Mouse (Mus musculus) inflammation-experienced regulatory T-cells, adult 16 weeks (primary cell): ENCODE measurements around the gene Rnf167. TPM values are rescaled to one million over a fixed set of nuclear protein-coding genes. Genes with fewer than 3 reads are reported as not detected.

Source experiments
- polyA plus RNA-seq: library from polyadenylated mRNA; unstranded; fragments of 100-300 nt; shearing (Covaris generic); gene quantifications from one replicate; pipeline ENCODE4 v1.2.1, GENCODE M21; 2017

Rnf167 gene
- 466 TPM for polyA plus RNA-seq

GRCm38 (mm10) chr11:70646691-70647650 lies at the start of gene Rnf167, which contains the start of gene Slc25a11:
TSS of gene Rnf167 (plus strand) at chr11:70647235.
TSS of gene Slc25a11 (minus strand) at chr11:70647479.

GRCm38 (mm10) chr11:70615516-70616093 lies 31.4 kb upstream of the Rnf167 start, which contains the start of gene 4930544D05Rik:
TSS of gene 4930544D05Rik (plus strand) at chr11:70615848.

GRCm38 (mm10) chr11:70619101-70619500 lies 27.9 kb upstream of the Rnf167 start, which contains the start of gene Chrne:
TSS of gene Chrne (minus strand) at chr11:70619216.

GRCm38 (mm10) chr11:70638714-70639278 lies 8.2 kb upstream of the Rnf167 start, which contains the start of gene Gp1ba:
TSS of gene Gp1ba (plus strand) at chr11:70639122.

GRCm38 (mm10) chr11:70654198-70654922 lies 7.3 kb downstream of the Rnf167 start, which contains the start of gene Pfn1:
TSS of gene Pfn1 (minus strand) at chr11:70654644.

GRCm38 (mm10) chr11:70656964-70657363 lies 9.9 kb downstream of the Rnf167 start, which contains the start of gene Eno3:
TSS of gene Eno3 (plus strand) at chr11:70657202.

GRCm38 (mm10) chr11:70668771-70669505 lies 21.9 kb downstream of the Rnf167 start, which contains the start of gene Spag7:
TSS of gene Spag7 (minus strand) at chr11:70669416.

GRCm38 (mm10) chr11:70687601-70688199 lies 40.7 kb downstream of the Rnf167 start, which contains the start of gene Camta2:
TSS of gene Camta2 (minus strand) at chr11:70688105.

GRCm38 (mm10) chr11:70699722-70700556 lies 52.9 kb downstream of the Rnf167 start, which contains the start of the genes Inca1 and Kif1c:
TSS of gene Inca1 (minus strand) at chr11:70700155.
TSS of gene Kif1c (plus strand) at chr11:70700548.

Other genes with a start within 250 kb of the Rnf167 start
- 11.3 TPM for gene Pelp1, start 237.2 kb upstream of the Rnf167 start, polyA plus RNA-seq
- 168 TPM for gene Arrb2, start 214.6 kb upstream of the Rnf167 start, polyA plus RNA-seq
- gene Med11, start 195.3 kb upstream of the Rnf167 start, polyA plus RNA-seq = 81.3 TPM
- 0.60 TPM for gene Zmynd15, start 187.8 kb upstream of the Rnf167 start, polyA plus RNA-seq
- gene Cxcl16, start 187.3 kb upstream of the Rnf167 start, polyA plus RNA-seq = 0.43 TPM
- 2.6 TPM for gene Tm4sf5, start 142.0 kb upstream of the Rnf167 start, polyA plus RNA-seq
- not detected for gene Vmo1, start 132.6 kb upstream of the Rnf167 start, polyA plus RNA-seq
- gene Gltpd2, start 128.0 kb upstream of the Rnf167 start, polyA plus RNA-seq = not detected
- gene Psmb6, start 121.9 kb upstream of the Rnf167 start, polyA plus RNA-seq = 402 TPM
- gene Gm40193, start 114.3 kb upstream of the Rnf167 start, polyA plus RNA-seq = not detected
- 7.0 TPM for gene Pld2, start 107.2 kb upstream of the Rnf167 start, polyA plus RNA-seq
- gene Mink1, start 84.4 kb upstream of the Rnf167 start, polyA plus RNA-seq = 9.0 TPM
- gene 4930544D05Rik, start 31.4 kb upstream of the Rnf167 start, polyA plus RNA-seq = 0.52 TPM
- 0.65 TPM for gene Chrne, start 28.0 kb upstream of the Rnf167 start, polyA plus RNA-seq
- gene Gp1ba, start 8.1 kb upstream of the Rnf167 start, polyA plus RNA-seq = 0.21 TPM
- 190 TPM for gene Slc25a11, start 244 bp downstream of the Rnf167 start, polyA plus RNA-seq
- 4,689 TPM for gene Pfn1, start 7.4 kb downstream of the Rnf167 start, polyA plus RNA-seq
- gene Eno3, start 10.0 kb downstream of the Rnf167 start, polyA plus RNA-seq = 20.6 TPM
- gene Spag7, start 22.2 kb downstream of the Rnf167 start, polyA plus RNA-seq = 87.0 TPM
- gene Camta2, start 40.9 kb downstream of the Rnf167 start, polyA plus RNA-seq = 64.2 TPM
- 0.37 TPM for gene Inca1, start 52.9 kb downstream of the Rnf167 start, polyA plus RNA-seq
- 0.59 TPM for gene Kif1c, start 53.3 kb downstream of the Rnf167 start, polyA plus RNA-seq
- gene Zfp3, start 117.0 kb downstream of the Rnf167 start, polyA plus RNA-seq = 7.7 TPM
- 0.94 TPM for gene Scimp, start 165.4 kb downstream of the Rnf167 start, polyA plus RNA-seq
- 14.9 TPM for gene Rabep1, start 197.5 kb downstream of the Rnf167 start, polyA plus RNA-seq